Mouse (Mus musculus): Measurements from ENCODE around the gene Grip2.

Grip2 gene

GRCm38 (mm10) chr6:91732138-91732537 lies 94.9 kb downstream of the Grip2 start:
- peak; percentile 90 for DNase-seq (ENCODE audit: low read depth, low spot score)

DNA sequence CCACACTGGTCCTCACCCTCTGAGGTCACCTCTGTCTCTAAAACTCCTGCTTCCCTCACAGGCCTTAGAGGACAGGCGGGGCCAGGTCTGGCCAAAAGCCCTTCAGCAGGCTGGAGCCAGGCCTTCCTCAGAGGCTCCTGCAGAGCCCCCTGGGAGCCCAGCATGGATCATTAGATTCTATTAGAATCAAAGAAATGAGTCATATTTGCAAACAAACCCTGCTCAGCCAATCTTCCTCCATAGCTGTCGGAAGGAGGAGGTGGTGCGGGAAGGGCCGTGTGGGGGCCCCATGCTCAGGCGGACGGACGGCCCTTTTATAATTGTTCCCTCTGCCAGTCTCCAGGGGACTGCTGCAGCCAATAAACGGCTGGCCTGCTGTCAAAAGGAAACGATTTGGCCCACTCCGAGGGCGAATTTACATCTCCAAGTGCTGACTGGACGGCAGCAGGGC lies 97.3 kb downstream of the Grip2 start:
- peak; percentile 97 for DNase-seq (ENCODE audit: low read depth, low spot score)

DNA sequence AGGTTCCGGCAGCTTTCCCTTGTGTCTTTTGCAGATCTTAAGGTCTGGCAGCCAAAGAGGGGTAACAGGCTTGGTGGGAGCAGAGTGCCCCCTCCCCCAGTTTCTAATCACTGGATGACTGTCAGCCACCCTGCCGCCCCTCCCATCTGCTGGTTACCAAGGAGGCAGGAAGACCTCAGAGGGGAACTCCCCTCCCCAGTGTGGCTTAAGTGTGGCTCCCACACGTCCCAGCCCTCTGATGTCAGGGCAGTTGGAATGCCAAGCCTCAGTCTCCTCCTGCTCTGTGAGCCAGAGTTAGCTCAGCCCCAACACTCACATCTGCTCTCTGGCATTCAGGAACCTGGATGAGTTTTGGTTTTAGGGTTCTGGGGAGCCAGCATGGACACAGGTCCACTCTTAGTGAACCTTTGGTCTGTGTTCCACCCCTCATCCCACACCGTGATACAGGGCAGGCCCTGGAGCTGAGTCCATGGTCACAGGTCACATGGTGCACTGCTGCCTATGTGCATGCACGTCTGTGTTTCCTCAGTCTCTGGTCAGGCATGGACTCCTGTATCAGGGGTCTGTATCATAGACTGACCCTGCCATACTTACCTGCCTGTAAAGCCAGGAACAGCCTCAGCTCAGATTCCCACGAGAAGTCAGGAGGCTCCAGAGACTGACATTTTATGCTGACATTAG lies 98.0 kb downstream of the Grip2 start:
- peak; percentile 83 for DNase-seq (ENCODE audit: low read depth, low spot score)

DNA sequence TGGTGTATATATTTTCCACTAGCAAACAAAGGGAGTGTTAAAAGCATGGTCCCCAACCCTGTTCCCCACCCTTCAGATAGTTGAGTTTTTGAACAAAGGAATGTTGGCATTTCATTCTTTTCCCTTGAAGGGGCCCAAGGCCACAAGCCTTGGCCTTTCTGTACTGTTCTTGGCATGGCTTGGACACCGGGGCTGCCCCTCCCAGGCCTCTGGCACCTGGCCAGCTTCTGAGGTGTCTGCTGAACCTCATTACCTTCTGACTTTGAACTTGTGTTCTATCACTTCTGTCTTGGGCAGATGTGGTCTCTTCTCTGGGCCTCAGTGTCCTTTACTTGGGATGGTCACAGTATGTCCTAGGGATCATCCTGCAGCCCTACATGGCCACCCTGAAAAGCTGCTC lies 99.7 kb downstream of the Grip2 start:
- DNase-seq (ENCODE audit: low read depth, low spot score) = peak; percentile 31

- no peak for DNase-seq (ENCODE audit: low read depth, low spot score)
These were observed 105.8 kb downstream of the Grip2 start for GRCm38 (mm10) chr6:91721215-91721701.

DNA sequence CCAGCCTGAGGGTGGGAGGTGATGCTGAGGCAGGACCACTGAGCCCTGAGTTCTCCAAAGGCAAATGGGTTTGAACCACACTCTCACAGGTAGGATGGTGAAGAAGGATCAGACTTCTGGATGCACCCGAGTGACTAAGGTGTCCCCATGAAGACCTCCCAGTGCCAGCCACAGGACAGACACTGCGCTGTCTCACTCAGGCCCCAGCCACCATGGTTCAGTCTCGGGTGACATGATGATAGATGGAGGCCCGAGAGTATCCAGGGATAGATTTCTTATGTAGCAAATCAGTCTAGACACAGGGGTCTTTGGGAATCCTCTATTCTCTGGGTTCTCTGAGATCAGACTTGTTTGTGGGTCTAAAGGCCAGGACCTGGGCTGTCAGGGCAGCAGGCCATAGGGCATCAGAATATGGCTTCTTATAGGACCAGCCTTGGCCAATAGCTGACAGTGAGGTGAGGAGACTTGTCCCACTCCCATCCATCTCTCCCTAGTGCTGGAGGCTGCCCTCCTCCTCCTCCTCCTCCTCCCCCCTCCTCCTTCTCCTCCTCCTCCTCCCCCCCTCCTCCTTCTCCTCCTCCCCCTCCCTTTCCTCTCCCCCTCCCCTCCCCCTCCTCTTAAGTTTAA lies 106.3 kb downstream of the Grip2 start:
- no peak for DNase-seq (ENCODE audit: low read depth, low spot score)

DNA sequence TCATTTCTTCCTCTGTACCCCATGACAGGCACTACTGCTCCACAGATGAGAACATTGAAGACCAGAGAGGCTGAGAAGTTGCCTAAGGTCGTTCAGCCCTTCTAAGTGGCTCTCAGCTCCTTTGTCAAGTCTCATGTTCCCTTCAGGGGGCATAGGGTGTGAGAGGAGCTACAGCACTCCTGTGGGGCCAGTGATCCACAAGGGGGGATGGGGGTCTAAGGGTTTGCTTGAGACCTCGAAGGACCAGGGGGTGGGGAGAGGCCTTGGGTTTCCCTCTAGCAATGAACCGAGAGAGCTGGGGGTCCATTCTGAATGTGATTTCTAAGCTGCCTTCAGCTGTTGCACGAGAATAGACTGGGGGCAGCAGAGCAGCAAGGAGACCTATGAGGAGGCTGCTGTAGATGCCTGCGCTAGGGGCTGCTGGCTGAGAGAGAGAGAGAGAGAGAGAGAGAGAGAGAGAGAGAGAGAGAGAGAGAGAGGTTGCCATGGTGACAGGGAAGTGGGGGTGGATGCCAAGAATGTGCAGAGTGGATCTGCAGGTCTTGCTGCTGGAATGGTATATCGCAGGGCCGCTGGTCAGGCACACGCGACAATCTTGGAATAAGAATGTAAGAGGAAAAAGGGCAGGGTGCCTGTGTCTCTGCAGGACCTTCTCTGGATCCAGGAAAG lies 107.1 kb downstream of the Grip2 start:
- DNase-seq (ENCODE audit: low read depth, low spot score) = peak; percentile 42

GRCm38 (mm10) chr6:91719042-91719747 lies 107.9 kb downstream of the Grip2 start:
- peak; percentile 77 for DNase-seq (ENCODE audit: low read depth, low spot score)

GRCm38 (mm10) chr6:91718603-91719002 lies 108.4 kb downstream of the Grip2 start:
- no peak for DNase-seq (ENCODE audit: low read depth, low spot score)

DNA sequence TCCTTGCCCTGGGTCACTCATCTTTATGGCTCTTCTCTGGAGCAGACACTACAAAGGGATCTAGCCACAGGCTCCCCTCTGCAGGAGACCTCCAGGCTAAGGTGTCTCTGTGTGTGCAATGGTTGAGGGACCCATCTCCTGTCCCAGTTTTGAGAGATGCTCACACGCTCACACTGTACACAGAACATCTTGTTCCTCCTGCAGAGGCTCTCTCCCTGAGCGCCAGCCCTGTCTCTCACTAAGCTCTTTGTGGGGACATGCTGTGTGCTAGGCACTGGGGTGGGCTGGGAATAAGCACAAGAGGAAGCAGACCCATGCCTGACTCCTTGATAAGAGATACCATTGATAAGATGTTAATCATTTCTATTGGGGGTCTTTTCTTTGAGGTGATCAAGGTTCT lies 109.0 kb downstream of the Grip2 start:
- DNase-seq (ENCODE audit: low read depth, low spot score) = no peak

- no peak for DNase-seq (ENCODE audit: low read depth, low spot score)
These were observed 110.9 kb downstream of the Grip2 start for GRCm38 (mm10) chr6:91715988-91716810.

DNA sequence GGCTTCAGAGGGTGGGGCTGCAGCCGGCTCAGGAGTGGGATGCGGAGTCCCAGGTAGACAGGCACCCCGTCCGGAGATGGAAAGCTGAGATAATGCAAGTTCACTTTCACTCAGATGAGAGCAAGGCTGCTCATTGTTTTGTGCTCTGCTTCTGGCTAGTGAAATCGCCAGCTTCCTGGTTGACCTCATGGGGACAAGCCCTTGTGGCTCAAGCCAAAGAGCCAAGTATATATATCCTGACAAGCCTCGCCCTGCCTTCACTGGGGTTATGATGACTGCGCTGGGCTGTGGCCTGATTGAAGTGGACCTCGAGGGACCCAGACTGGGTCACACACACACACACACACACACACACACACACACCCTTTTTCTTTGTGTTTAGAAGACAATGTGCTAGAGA lies 112.0 kb downstream of the Grip2 start:
- DNase-seq (ENCODE audit: low read depth, low spot score) = no peak

DNA sequence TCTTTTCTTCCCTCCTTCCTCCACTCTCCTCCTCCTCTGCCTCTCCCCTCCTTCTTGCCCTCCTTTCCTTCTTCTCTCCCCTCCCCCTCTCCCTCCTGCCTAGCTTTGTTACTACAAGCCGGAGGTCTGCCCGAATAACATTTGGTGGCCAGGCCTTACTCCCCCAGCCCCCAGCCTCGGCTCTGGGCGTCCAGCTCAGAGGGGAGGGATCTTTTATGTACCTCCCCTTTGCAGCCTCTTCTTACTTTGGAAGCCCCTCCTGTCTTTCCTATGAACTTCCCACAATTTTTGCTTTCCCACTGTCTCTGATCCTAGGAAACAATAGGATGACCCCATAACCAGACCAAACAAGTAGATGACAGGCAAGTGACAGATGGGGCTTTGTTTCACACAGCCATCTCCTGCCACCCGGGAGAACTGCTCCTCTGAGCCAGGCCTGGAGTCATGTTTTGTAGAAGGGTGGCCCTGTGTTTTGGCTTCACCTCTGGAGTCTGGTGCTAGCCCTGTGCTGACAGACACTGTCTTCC lies 113.6 kb downstream of the Grip2 start:
- no peak for DNase-seq (ENCODE audit: low read depth, low spot score)

DNA sequence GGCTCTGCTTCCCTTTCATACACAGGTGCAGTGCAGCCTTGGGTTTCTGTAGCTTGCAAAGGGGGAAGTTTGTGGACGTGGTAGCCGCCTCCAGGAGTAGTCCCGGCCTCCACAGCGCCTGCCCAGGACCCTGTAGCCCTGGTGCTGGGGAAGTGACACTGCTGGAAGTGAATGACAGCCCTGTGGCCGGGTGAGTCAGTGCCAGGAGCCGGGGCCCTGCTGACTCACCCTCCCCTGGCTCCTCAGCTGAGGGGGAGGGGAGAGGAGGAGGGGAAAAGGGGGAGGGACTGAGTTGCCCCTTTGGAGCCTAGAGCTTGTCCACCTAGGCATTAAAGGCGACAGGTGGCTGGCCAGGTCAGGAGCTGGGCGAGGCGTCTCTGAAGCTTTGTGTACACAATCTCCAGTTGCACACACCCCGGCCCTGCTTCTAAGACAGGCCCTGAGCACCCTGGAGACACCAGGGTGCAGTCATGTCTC lies 114.2 kb downstream of the Grip2 start:
- peak; percentile 82 for DNase-seq (ENCODE audit: low read depth, low spot score)

GRCm38 (mm10) chr6:91712097-91712854 lies 114.8 kb downstream of the Grip2 start:
- peak; percentile 55 for DNase-seq (ENCODE audit: low read depth, low spot score)
